Mouse (Mus musculus): Measurements from ENCODE around the gene Esyt2.

Gene Esyt2

GRCm38 (mm10) chr12:116362091-116362490 is 81.1 kb downstream of the Esyt2 start:
- CTCF ChIA-PET, result no interaction called here

DNA sequence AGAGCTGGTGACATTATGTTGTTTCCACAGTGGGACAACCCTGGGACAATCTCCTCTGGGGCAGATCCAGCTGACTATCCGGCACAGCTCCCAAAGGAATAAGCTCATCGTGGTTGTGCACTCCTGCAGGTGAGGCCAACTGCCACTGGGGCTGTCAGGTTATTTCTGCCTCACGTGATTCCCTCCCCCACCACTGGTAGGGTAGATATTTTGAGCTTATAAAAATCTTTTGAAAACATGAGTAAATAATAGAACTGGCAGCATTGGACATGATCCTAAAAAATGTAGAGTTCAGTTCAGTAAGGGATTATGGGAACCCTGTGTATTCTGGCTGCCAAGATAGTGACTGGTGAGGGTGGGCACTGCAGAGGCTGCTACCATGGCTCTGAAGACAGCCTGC is 85.9 kb downstream of the Esyt2 start:
- CTCF ChIA-PET, result no interaction called here

DNA sequence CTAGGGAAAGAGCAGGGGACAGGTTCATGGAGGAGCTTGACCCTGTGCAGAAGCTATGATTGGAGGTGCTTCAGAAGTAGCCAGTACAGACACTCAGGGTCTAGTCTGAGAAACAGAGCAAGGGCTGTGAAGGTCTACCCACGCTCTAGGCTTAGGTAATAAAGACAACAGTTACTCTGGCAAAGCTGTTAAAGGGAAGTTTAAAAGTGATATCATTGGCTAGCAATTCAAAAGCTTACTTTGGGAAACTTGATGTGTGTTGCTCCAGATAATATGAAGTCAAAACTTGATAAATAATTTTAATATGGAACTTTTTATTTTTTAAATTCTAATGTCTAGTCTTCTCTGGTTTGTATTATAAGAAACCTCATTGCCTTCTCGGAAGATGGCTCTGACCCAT is 86.3 kb downstream of the Esyt2 start:
- CTCF ChIA-PET, result no interaction called here

DNA sequence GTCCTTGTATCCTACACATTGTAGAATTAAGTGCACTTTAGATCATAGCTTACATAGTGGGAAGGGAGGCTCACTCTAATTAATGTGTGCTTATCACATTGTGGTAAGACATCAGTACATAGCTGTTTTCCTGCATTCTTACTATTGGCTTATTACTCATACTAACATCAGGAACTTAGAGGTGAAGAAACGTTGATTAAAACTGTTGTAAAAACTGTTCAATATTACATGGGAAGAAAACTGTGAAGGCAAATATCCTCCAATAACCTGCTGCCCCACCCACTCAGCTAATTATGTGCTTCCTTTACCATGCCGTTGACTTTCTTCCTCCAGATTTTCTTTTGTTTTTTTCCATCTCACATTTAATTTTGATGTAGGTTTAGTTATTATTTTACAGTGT is 87.9 kb downstream of the Esyt2 start:
- CTCF ChIA-PET, result no interaction called here

GRCm38 (mm10) chr12:116383101-116383500 is 102.1 kb downstream of the Esyt2 start:
- CTCF ChIA-PET, result no interaction called here

DNA sequence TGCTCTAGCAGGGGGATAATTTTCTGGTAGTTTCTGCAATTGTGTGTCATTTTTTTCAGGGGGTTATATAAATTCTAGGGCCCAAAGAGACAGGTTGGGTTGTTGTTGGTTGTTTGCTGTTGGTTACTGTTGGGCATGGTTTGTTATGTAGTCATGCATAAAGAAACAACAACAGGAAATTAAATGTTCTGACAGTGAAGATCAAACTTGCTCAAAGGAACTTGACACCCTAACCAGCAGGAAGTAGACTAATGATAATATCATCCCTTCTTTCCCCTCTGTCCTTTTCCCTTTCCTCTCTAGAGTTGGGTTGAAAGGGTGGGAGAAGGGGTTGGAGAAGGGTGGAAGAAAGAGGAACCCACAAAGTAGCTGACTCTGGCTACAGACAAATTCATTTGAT is 103.0 kb downstream of the Esyt2 start:
- CTCF ChIA-PET, result no interaction called here

GRCm38 (mm10) chr12:116386802-116387201 is 105.8 kb downstream of the Esyt2 start:
- CTCF ChIA-PET, result no interaction called here

- CTCF ChIA-PET, result no interaction called here
Observed at GRCm38 (mm10) chr12:116389868-116390267, 108.9 kb downstream of the Esyt2 start.

- CTCF ChIA-PET, result no interaction called here
Observed at GRCm38 (mm10) chr12:116394327-116394726, 113.3 kb downstream of the Esyt2 start.

DNA sequence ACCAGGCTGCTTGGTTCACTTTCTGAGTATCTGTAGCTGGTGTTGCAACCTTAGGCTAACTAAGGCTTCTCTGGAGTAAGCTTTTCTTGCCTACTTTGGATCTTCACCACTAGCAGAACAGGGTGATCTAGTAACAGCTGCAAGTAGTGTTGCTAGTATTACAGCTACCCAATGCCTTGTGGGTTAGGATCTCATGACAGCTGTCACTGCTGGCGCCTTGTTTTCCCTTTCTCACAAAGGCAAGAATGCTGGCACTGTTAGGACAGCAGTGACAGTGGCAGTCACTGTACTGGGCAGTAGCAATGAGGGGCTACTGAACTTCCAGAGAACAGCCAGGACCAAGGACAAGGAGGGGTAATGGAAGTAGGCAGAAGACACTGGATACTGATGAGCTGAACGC is 114.3 kb downstream of the Esyt2 start:
- CTCF ChIA-PET, result no interaction called here

DNA sequence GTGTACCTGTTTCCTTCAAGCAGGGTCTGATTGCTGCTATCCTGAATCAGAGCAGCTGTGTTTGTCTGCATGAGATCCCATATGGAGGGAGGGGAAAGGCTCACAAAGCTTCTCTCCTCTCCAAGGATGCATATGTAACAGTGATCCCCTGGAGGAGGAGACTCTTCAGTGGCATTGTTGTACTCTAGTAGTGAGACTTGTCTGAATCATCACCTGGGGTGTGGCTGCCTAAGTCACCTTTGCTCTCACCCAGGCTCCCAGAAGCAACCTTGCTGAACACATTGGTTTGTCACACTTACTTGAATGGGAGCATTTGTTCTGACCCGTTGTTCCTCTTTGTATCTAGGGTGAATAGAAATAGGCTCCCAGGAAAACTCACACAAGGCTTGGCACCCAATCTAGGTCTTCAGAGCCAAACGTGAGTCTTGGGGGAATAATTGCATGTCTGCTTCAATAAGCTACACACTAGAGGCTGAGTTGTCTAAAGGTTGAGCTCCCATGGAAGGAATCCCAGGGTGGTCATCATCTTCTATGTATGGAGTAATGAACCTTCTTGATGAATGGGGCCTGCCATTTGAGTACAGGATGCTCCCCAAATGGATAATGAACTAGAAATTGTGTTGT is 115.2 kb downstream of the Esyt2 start:
- CTCF ChIA-PET, result no interaction called here

- CTCF ChIA-PET, result no interaction called here
Observed at GRCm38 (mm10) chr12:116404012-116404679, 123.2 kb downstream of the Esyt2 start.

GRCm38 (mm10) chr12:116405045-116405835 is 124.2 kb downstream of the Esyt2 start, which contains the start of gene Ncapg2:
Gene Ncapg2, plus strand, starts transcription at chr12:116405402.
- CTCF ChIA-PET, result no interaction called here

DNA sequence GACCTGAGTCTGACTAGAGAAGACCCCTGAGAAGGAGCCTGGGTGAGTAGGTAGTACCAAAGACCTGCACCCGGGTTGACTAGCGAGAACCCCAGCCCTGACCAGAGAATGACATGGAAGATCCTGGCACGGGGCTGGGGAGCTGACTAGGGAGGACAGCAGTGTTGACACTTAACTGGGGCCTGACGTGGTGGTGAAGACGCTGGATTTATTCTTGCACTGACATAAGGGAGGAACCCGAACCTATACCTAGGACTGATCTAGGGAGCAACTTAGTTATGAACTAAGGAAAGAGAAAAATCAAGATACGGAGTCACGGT is 124.8 kb downstream of the Esyt2 start:
- CTCF ChIA-PET, result no interaction called here

- CTCF ChIA-PET, result no interaction called here
Observed at GRCm38 (mm10) chr12:116407883-116408282, 126.9 kb downstream of the Esyt2 start.

DNA sequence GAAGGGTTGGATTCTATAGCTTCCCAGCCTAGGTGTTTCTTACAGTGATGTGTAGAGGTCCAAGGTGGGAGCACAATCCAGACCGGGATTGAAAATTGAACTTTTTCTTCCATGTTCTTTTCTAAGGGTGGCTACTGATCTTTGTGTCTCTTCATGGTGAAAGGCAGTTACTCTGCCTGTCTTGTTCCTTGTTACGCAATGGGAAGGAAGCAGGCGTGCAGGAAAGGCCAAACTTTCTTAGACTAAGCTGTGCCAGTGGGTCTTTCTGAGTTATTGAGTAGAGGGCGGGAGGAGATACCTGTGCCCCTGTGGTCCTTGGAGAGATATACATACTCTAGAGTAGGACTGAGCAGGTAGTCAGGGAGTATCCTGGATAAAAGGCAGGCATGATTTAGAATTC is 133.9 kb downstream of the Esyt2 start:
- CTCF ChIA-PET, result no interaction called here

GRCm38 (mm10) chr12:116416514-116416913 is 135.5 kb downstream of the Esyt2 start:
- CTCF ChIA-PET, result interaction anchor here (1.2 kb wide), 1 partner anchor 25 kb away, joined by 3 read pairs; no protein-coding TSS in a partner anchor

DNA sequence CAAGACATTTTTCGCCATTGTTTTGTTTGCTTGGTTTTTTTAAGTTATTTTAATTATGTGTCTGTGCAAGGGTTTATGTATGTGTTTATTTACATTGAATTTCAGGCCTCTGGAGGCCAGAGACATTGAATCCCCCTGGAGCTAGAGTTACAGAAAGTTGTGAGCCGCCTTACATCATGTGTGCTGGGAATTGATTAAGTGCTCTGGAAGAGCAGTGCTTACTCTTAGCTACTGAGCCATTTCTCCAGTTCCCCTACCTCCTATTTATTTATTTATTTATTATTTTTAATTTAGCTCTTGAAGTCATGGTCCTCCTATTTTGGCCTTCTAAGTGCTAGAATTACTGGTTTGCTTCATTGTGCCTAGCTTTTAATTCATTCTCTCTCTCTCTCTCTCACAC is 140.7 kb downstream of the Esyt2 start:
- CTCF ChIA-PET, result interaction anchor here (0.5 kb wide), 1 partner anchor 146 kb away, joined by 10 read pairs; no protein-coding TSS in a partner anchor

DNA sequence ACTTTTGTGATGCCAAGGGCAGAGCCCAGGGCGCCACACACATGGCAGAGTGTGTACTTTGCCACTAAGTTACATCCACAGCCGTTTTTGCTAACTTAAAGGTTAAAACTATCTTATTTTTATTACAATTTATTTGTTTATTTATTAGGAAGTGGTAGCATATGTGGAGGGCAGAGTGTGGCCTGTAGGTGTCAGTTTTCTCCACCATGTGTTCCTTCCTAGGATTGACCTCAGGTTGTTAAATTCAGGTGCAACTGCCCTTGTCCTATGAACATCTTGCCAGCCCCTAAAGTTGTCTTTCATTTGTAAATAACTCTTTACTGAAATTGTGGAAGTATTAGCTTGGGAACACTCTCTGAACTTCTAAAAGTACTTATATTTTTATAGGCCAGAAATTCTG is 144.4 kb downstream of the Esyt2 start:
- CTCF ChIA-PET, result no interaction called here

- CTCF ChIA-PET, result no interaction called here
Observed at GRCm38 (mm10) chr12:116433742-116434141, 152.7 kb downstream of the Esyt2 start.

GRCm38 (mm10) chr12:116435232-116435631 is 154.2 kb downstream of the Esyt2 start:
- CTCF ChIA-PET, result no interaction called here

DNA sequence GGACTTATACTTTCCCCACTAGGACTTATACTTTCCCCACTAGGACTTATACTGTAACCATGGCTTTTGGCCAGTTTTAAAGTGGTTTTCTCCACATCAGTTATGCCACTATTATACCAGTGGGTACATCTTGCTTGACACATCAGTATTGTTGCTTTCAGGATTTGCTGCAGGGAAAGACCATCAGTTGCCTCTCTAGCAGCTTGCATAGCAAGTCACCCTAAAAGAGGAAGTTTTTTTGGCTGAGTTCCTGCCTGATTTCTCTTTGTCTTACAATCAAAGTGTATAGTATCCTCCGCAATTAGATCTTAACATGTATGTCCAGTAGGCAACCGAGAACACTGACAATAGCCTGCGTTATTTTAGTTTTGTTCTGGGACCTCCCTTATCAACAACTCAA is 155.1 kb downstream of the Esyt2 start:
- CTCF ChIA-PET, result no interaction called here

DNA sequence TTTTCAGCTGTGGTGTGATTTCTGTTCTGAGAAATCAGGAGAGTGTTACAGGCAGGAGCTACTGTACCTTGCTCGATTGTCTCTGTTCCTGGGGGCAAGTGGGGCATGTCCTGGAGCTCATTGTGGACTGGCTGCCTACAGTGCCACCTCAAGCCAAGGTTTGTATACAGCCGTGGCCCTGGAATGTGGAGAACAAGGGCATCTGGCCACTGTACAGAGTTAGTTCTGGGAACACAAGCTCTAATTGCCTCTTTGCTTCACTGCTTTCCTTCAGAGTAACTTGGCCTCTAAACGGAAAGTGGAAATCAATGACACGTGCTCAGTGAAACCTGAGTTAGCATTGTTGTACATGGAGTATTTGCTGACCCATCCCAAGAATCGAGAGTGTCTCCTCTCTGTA is 157.6 kb downstream of the Esyt2 start:
- CTCF ChIA-PET, result no interaction called here

Measured in spleen, embryonic (tissue).